Mouse (Mus musculus): ENCODE results near the gene Olfr324. TPM values are rescaled to one million over a fixed set of nuclear protein-coding genes. Genes with fewer than 3 reads are reported as not detected.

Olfr324 gene
- polyA plus RNA-seq, 1 experiment, result not detected

- no peak for DNase-seq (ENCODE audit: low read depth, low spot score)
Observed at GRCm38 (mm10) chr11:58626146-58626545, 31.2 kb downstream of the Olfr324 start.

GRCm38 (mm10) chr11:58630401-58630800 is 35.5 kb downstream of the Olfr324 start, which contains the start of gene Olfr323:
Gene Olfr323, minus strand, starts transcription at chr11:58630501.
- DNase-seq (ENCODE audit: low read depth, low spot score), result no peak
- WGBS, result 49% methylated on average over 5 of the region's 5 CpGs

More at GRCm38 (mm10) chr11:58626146-58626545, 31.2 kb downstream of the Olfr324 start:
- WGBS, result 44% methylated on average over 4 of the region's 4 CpGs

- WGBS, result 24% methylated on average over 4 of the region's 4 CpGs
- no peak for DNase-seq (ENCODE audit: low read depth, low spot score)
Observed at GRCm38 (mm10) chr11:58634878-58635277, 40.0 kb downstream of the Olfr324 start.

GRCm38 (mm10) chr11:58636376-58636977 is 41.6 kb downstream of the Olfr324 start:
- DNase-seq (ENCODE audit: low read depth, low spot score), result no peak
- 24% methylated on average over 4 of the region's 4 CpGs for WGBS

- 23% methylated on average over 7 of the region's 7 CpGs for WGBS
- no peak for DNase-seq (ENCODE audit: low read depth, low spot score)
Observed at GRCm38 (mm10) chr11:58638176-58638701, 43.3 kb downstream of the Olfr324 start.

GRCm38 (mm10) chr11:58640272-58640867 is 45.5 kb downstream of the Olfr324 start, which contains the start of gene Trim58:
Gene Trim58, plus strand, starts transcription at chr11:58640465.
- DNase-seq (ENCODE audit: low read depth, low spot score), result no peak
- WGBS, result 2% methylated on average over 34 of the region's 34 CpGs

GRCm38 (mm10) chr11:58641057-58641456 is 46.1 kb downstream of the Olfr324 start:
- WGBS, result 55% methylated on average over 14 of the region's 14 CpGs
- no peak for DNase-seq (ENCODE audit: low read depth, low spot score)

- 73% methylated on average over 13 of the region's 13 CpGs for WGBS
Observed at GRCm38 (mm10) chr11:58641638-58642358, 46.9 kb downstream of the Olfr324 start.

GRCm38 (mm10) chr11:58643350-58643749 is 48.4 kb downstream of the Olfr324 start:
- WGBS, result 27% methylated on average over 6 of the region's 6 CpGs
- DNase-seq (ENCODE audit: low read depth, low spot score), result no peak

More at GRCm38 (mm10) chr11:58641638-58642358, 46.9 kb downstream of the Olfr324 start:
- no peak for DNase-seq (ENCODE audit: low read depth, low spot score)

Other genes starting within 250 kb of the Olfr324 start
- 6,429 and 6,795 TPM in 2 replicates for gene Lypd8, start 216.1 kb upstream of the Olfr324 start, polyA plus RNA-seq (2012; rRNA removed)
- 19.1 and 114 TPM in 2 replicates for gene 1810065E05Rik, start 174.0 kb upstream of the Olfr324 start, polyA plus RNA-seq (2012; rRNA removed)
- not detected in 2 replicates for gene Gm12253, start 162.6 kb upstream of the Olfr324 start, polyA plus RNA-seq (2012; rRNA removed)
- not detected in 2 replicates for gene Lypd9, start 142.2 kb upstream of the Olfr324 start, polyA plus RNA-seq (2012; rRNA removed)
- gene Olfr30, start 132.8 kb upstream of the Olfr324 start, polyA plus RNA-seq (2012; rRNA removed), result not detected in 2 replicates
- gene Olfr332, start 102.6 kb upstream of the Olfr324 start, polyA plus RNA-seq (2012; rRNA removed), result not detected in 2 replicates
- not detected in 2 replicates for gene Olfr331, start 92.5 kb upstream of the Olfr324 start, polyA plus RNA-seq (2012; rRNA removed)
- not detected in 2 replicates for gene Olfr330, start 60.3 kb upstream of the Olfr324 start, polyA plus RNA-seq (2012; rRNA removed)
- gene Olfr329-ps, start 48.7 kb upstream of the Olfr324 start, polyA plus RNA-seq (2012; rRNA removed), result not detected in 2 replicates
- gene Olfr328, start 39.5 kb upstream of the Olfr324 start, polyA plus RNA-seq (2012; rRNA removed), result not detected in 2 replicates
- not detected in 2 replicates for gene Olfr224, start 24.6 kb upstream of the Olfr324 start, polyA plus RNA-seq (2012; rRNA removed)
- gene Olfr325, start 17.4 kb upstream of the Olfr324 start, polyA plus RNA-seq (2012; rRNA removed), result not detected in 2 replicates
- gene 2210407C18Rik, start 21.0 kb downstream of the Olfr324 start, polyA plus RNA-seq (2012; rRNA removed), result 166 and 238 TPM in 2 replicates
- gene Olfr323, start 35.4 kb downstream of the Olfr324 start, polyA plus RNA-seq (2012; rRNA removed), result 0.43 TPM in 1 of 2 replicates, not detected in the other
- gene Trim58, start 45.4 kb downstream of the Olfr324 start, polyA plus RNA-seq (2012; rRNA removed), result 0.09 and 0.10 TPM in 2 replicates
- not detected in 2 replicates for gene Olfr322, start 63.7 kb downstream of the Olfr324 start, polyA plus RNA-seq (2012; rRNA removed)
- gene Olfr320, start 86.0 kb downstream of the Olfr324 start, polyA plus RNA-seq (2012; rRNA removed), result not detected in 2 replicates
- gene Olfr319, start 104.0 kb downstream of the Olfr324 start, polyA plus RNA-seq (2012; rRNA removed), result not detected in 2 replicates
- gene Olfr318, start 128.9 kb downstream of the Olfr324 start, polyA plus RNA-seq (2012; rRNA removed), result not detected in 2 replicates
- not detected in 2 replicates for gene Olfr317, start 144.1 kb downstream of the Olfr324 start, polyA plus RNA-seq (2012; rRNA removed)
- not detected in 2 replicates for gene Olfr316, start 157.6 kb downstream of the Olfr324 start, polyA plus RNA-seq (2012; rRNA removed)
- gene Olfr315, start 178.1 kb downstream of the Olfr324 start, polyA plus RNA-seq (2012; rRNA removed), result not detected in 2 replicates
- not detected in 2 replicates for gene Olfr314, start 187.8 kb downstream of the Olfr324 start, polyA plus RNA-seq (2012; rRNA removed)
- gene Fam183b, start 206.8 kb downstream of the Olfr324 start, polyA plus RNA-seq (2012; rRNA removed), result 1.3 and 3.1 TPM in 2 replicates
- not detected in 2 replicates for gene Olfr313, start 219.9 kb downstream of the Olfr324 start, polyA plus RNA-seq (2012; rRNA removed)
- not detected in 2 replicates for gene Olfr312, start 234.1 kb downstream of the Olfr324 start, polyA plus RNA-seq (2012; rRNA removed)
- not detected in 2 replicates for gene Olfr311, start 244.1 kb downstream of the Olfr324 start, polyA plus RNA-seq (2012; rRNA removed)

Data from large intestine, adult 2 months (tissue).